Mouse (Mus musculus): Measurements from ENCODE around the gene Rapgef3.

Rapgef3 gene

DNA sequence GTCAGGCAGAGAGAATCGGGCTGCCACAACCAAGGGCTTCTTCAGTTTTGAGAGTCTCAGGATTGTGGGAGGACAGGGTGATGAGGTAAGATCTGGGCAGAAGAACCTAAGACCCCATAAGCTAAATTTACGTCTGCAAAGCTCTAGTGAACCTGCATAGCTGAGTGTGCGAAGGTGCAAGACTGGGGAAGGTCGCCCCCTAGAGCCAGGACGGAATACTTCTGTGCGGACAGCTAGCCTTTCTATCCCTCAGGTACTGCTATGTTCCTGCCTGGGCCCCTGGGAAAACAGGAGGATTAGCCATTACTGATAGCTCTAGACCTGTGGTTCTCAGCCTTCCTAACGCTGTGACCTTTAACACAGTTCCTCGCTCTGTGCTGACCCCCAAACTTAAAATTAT lies 8.7 kb upstream of the Rapgef3 start:
- peak; percentile 57 to 71 for DNase-seq (ENCODE audit: low read depth in 2 of 2, low spot score in 2 of 2)

DNA sequence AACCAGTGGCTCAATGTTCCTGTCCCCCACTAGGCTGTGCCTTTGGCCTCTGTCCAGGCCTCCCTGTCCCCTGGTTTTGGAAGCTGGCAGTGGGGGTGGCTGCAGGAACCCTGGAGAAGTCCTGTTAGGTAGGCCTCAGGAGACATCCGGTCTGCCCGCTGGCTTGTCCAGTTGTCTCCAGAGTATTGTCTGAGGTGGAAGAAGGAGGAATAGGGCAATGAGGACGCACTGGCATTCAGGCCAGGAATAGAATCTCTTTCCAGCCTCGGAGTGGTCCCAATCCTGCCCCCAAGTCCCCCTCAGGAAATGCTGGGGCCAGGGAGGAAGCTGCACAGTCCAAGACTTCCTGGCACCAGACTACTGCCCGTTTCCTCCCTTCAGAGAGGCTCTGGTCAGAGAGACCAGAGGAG lies 6.2 kb upstream of the Rapgef3 start:
- DNase-seq (ENCODE audit: low read depth in 2 of 2, low spot score in 2 of 2): no peak

DNA sequence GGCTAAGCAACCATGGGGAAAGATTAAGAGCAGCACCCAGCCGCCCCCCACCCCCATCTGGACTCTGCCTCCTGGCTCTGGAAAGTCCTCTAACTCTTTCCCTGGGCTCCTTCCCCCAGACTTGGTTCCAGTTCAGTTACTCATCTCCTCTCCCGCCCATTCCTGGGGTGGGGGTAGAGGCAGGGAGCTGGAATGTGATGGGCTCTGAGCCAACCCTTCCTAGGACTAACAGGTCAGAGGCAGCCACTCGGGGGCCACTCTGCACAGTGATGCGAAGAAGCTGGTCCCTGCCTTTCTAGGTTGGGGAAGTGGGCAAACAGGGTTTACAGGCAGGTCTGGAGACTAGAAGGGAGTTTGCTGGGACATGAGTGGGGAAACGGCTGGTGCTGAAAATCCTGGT lies 5.3 kb upstream of the Rapgef3 start:
- DNase-seq (ENCODE audit: low read depth in 2 of 2, low spot score in 2 of 2): no peak

DNA sequence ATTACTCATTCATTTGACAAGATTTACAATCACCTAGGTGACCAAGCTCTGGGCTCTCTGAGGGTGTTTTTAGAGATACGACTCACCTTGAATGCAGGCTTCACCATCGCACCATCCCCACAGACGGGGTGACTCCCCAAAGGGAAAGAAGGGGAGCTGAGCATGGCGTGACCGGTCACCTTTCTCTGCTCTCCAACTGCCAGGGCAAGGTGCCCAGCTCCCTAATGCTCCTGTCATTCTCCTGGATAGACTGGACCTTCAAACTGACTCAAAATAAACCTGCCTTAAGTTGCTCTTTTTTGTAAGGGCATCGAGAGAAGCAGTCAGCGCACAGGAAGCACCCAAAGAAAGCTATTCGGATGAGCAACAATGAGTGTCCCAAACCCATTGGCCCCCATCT lies 2.5 kb upstream of the Rapgef3 start:
- no peak for DNase-seq (ENCODE audit: low read depth in 2 of 2, low spot score in 2 of 2)

DNA sequence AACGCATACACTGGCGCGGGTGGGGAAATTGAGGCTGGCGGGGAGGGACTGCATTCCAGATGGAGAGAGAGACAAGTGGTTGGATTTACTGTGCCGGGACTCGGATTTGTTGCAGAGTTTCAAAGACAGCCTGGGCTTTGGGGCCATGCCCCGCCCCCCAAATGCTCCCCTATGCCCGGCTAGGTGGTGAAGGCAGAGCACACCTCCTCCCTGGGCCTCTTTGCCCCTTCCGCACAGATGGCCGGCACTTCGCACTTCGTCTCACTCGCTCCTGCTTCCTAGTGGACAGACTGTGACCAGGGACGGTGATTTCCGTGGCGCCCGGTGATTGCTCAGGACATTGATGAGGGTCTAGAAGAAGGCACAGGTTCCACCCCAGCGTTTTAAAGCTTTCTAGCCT lies 420 bp upstream of the Rapgef3 start:
- DNase-seq (ENCODE audit: low read depth in 2 of 2, low spot score in 2 of 2): no peak

DNA sequence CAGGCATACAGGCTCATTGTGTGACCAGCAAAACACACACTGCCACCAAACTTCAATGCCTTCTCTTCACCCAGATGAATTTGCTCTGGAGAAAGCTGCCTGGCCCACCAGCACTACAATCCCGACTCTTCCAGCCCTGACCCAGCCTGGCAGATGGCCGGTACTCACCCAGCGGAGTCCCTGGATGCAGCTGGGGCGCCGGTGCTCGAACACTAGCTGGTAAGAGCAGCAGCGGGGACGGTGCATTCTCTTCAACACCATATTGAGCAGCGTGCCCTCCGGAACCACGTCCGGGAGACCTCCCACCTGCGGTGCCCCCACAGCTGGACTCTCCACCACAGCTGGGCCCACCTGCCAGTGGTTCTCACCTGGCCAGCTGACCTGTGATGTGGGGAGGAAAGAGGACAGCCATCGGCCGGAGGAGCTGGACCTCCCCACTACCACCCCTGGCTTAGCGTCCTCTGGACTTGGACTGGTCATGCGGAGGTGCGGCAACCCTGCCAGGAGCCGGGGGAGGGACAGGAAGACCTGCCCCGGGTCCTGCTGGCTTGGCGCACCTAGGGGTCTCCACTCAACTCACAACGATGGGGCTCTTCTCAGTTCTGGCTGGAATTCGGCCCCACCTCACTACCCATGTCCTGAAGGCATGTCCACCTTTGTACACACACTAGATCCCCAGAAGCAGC lies 1.0 kb downstream of the Rapgef3 start:
- no peak for DNase-seq (ENCODE audit: low read depth in 2 of 2, low spot score in 2 of 2)

DNA sequence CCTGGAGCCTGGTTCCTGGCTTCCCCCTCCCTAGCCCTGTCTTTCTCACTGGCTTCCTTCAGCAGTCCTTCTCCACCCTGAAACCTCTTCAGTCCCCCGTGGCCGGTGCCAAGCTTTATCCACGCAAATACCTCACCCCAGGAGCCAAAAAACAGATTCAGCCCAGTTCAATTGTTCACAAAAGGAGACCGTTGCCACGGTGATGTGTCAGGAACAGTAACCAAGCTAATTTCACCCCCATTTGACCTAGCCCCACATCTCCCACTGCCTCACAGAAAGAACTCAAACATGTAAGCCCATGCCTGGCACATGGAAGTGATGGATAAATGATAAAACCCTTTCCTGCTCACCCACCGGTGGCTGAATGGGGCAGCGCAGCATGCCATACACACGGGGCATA lies 1.6 kb downstream of the Rapgef3 start:
- no peak for DNase-seq (ENCODE audit: low read depth in 2 of 2, low spot score in 2 of 2)

DNA sequence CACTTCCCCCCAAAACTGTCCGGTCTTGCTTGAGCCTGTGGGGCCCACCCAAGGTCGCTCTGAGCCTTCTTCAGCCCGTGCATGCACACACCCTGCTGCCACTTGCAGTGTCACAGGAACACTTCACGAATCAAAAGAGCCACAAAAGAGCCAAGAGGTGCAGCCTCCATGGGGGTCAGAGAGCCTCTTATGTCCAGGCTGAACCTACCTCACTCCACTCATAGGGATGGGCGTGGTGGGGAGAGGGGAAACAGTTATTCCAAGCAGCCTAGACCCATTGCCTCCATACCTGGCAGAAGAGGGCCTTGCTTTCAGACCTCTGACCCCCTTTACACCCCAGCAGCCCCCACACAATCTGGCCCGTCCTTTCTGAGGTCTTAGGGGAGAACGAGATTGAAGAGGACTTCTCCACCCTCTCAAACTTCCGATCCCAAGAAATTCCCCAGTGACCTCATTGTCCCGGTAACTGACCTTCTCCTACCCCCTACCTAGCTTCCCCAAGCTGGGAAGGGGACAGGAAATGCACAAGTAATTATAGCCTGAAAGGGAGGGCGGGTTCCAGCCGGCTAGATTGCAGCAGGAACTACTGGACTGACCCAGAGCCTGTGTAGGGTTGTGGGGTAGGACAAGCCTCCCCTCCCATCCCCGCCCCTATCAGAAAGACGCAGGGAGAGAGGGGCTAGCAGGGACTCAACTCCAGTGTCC lies 2.5 kb downstream of the Rapgef3 start:
- no peak for DNase-seq (ENCODE audit: low read depth in 2 of 2, low spot score in 2 of 2)

DNA sequence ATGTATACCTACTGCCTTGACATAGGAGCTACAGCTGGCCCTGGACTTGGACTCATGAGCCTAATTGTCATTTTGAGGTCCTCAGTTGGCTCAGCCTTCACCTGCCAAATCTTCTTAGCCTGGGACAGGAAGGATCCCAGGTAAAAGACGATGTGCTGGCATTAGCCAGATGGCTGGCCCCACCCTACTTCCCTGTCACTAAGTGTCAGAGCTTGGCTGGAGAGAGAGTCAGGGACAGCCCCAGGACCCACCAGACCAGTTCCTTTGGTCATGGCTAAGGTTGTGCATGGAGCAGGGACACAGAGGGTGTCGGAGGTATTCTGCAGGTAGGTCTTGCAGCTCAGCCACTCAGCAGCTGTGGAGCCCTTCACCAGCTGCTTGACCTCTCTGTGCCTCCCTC lies 3.2 kb downstream of the Rapgef3 start:
- DNase-seq (ENCODE audit: low read depth in 2 of 2, low spot score in 2 of 2): no peak

DNA sequence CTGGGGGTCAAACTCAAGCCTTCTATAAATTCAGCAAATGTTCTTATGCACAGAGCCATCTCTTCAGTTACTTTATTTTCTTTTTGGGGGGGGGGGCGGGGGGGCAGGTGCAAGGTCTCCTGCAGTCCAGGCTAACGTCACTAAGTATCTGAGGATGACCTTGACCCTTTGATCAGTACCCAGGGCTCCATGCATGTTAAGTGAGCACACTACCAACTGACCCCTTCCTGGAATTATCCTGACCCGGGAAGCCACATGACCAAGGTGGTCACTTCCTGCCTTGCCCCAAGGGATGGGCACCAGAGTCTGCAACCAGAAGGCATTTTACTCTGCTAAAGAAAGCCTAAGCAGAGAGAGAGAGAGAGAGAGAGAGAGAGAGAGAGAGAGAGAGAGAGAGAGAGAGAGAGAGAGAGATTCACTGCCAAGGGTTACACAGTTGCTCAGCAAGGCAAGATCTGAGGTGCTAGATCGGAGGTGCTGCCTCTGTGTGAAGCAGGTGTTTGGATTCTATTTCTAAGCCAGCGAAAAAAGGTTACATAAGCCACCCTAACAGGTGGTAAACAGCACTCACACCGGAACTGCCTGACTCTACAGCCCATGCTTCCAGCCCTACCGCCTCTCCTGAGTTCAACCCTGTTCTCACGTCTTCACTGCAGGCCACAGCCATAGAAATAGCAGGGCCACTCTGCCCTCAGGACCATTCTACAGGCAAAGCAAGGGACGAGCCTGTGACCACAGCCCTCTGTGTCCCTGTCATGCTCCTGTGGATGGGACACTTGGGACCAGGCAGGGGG lies 4.3 kb downstream of the Rapgef3 start:
- no peak for DNase-seq (ENCODE audit: low read depth in 2 of 2, low spot score in 2 of 2)

DNA sequence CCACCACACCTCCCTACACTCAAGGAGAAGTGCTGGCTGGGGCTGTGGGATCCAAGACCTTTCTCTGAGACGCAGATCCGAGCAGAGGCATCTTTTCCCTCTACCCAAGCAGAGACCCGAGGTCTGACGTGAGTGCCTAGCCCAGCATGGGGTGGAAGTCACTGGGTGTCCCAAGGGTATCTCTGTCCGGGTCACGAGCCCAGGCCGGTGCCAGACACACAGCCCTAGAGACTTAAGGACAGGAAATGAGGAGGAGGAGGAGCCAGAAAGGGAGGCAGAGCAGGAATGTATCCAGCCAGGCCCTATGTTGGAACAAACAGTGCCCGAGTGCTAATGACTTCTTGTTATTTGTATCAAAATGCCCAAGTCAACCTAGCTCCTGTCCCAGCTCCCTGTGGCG lies 5.0 kb downstream of the Rapgef3 start:
- no peak for DNase-seq (ENCODE audit: low read depth in 2 of 2, low spot score in 2 of 2)

DNA sequence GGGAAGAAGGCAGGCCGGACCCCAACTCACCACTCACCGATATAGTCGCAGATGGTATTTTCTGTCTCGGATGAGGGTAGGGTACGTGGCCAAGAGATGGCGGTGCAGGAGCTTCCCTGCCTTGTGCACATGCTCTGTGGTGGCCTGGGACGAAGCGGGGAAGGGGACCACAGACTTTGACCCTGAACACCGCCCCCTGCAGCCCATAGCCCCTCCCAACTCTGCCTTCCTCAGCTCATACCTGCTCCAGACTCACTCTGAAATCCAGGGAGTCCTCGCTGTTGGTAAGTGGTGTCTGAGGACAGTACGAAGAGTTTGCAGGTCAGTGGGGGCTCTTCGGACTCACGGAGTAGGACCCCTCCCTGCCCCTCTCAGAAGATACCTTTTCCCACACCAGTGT lies 6.3 kb downstream of the Rapgef3 start:
- DNase-seq (ENCODE audit: low read depth in 2 of 2, low spot score in 2 of 2): no peak

DNA sequence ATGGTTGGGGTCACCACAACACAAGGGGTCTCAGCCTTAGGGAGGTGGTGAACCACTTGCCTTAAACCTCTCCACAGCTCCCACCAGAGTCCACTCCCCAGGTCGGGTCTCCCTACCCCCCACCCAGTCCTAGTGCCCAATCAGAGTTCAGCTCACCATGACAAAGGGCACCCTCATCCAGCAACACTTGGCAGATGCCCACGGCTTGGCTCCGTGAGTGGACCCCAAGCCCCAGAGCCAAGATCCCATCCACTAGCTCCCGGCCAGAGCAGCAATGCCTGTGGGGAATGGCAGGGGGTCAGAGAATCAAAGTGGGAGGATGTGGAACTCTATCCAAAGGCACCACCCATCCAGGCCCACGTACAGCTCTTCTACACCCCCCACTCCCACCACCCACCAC lies 6.8 kb downstream of the Rapgef3 start:
- DNase-seq (ENCODE audit: low read depth in 2 of 2, low spot score in 2 of 2): no peak

DNA sequence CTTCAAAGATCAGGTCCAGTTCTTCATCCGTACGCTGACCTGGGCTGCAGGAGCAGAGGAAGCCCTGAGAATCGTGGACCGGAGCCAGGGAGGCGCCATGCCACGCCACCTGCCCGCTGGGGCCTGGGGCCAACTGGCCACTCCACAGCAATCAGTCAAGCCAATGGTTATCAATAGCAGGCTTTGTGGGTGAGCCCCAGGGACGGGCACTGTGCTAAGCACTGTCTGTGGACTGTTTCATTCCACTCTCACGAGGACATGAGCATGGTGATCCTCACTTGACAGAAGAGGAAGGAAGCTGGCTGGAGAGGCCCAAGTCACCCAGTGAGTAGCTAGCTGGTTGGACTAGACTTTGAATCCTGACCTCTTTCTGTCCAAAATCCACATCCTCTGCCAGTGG lies 7.8 kb downstream of the Rapgef3 start:
- DNase-seq (ENCODE audit: low read depth in 2 of 2, low spot score in 2 of 2): no peak

DNA sequence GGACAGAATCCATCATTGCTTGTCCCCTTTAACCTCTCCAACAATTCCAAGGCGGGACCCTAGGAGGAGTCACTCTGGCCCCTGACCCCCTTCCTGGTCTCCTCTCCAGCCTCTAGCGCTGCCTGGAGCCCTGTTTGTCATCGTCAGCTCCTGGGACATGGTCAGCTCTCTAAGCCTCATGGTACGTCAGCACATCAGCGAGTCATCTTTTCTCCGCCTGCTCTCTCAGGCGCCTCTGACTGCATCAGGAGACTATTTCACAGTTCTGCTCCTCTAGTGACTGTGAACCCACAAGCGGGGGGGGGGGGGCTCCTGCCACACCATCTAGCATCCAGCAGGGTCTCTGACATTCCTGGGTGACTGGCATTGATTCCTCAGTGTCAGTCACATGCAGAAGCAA lies 12.4 kb downstream of the Rapgef3 start:
- no peak for DNase-seq (ENCODE audit: low read depth in 2 of 2, low spot score in 2 of 2)

DNA sequence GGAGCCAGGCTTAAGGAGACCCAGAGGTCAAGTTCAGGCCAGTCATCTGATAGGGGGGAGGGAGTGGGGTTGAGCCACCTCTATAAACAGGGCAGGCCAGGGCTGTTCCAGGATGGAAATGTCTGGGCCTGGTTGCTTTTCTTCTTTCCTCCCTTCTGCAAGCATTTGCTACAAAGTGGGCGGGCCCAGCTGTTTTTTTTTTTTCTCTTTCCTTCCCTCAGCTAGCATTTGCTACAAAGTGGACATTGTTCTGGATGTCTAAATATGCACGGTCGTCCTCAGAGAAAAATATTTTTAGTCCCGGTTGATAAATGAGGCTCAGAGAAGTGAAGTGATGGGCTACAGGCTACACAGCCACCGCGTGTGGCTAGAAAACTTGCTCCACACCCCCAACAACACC lies 13.3 kb downstream of the Rapgef3 start:
- no peak for DNase-seq (ENCODE audit: low read depth in 2 of 2, low spot score in 2 of 2)

DNA sequence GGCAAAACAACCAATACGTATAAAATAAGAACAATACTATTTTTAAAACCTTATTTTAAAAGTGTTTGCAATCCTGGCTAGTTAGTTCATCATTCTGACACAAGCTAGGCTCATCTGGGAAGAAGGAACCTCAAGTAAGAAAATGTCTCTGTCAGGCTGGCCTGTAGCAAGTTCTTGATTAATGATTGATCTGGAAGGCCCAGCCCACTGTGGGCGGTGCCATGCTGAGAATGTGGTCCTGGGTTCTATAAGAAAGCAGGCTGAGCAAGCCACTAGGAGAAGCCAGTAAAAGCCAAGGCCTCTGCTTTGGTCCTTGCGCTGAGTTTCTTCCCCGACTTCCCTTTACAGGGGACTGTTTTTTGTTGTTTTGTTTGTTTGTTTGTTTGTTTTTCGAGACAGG lies 15.3 kb downstream of the Rapgef3 start:
- no peak for DNase-seq (ENCODE audit: low read depth in 2 of 2, low spot score in 2 of 2)

DNA sequence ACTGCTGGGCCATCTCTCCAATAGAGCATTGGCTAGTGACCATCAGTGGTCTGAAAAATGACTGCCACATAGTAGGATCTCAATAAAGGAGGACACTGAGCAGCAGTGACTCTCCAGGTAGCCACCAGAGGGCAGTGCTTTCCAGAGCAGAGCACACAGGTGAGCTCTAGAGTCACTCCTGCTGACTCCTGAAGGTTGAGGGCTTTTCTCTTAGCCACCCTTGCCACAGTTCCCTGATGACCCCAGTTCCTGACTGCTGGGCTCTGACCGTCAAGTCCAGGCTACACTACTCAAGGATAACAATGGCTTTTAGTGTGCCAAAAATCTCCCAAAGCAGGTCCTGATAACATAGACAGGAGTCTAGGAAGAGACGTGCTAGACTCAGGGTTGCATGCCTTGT lies 16.1 kb downstream of the Rapgef3 start:
- DNase-seq (ENCODE audit: low read depth in 2 of 2, low spot score in 2 of 2): peak; percentile 23 to 41

DNA sequence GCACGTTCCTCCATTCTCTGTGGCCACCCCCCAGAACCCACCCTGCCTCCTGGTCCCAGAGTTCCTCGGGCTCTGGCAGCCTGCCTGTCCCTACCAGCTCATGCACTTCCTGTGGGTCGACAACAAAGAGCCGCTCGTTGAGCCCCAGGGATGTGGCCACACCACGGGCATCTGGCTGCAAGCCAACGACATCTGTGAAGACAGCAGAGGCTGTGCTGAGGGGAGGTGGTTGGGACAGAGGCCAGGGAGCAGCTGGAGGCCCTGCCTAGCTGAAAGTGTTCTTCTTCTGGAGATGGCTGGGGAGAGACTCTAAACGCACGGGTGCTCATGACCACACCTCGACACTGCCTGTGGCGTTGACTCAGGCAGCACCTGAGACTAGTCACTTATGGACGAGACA lies 17.1 kb downstream of the Rapgef3 start:
- peak in 1 of 2 experiments; percentile 16 for DNase-seq (ENCODE audit: low read depth in 2 of 2, low spot score in 2 of 2)

DNA sequence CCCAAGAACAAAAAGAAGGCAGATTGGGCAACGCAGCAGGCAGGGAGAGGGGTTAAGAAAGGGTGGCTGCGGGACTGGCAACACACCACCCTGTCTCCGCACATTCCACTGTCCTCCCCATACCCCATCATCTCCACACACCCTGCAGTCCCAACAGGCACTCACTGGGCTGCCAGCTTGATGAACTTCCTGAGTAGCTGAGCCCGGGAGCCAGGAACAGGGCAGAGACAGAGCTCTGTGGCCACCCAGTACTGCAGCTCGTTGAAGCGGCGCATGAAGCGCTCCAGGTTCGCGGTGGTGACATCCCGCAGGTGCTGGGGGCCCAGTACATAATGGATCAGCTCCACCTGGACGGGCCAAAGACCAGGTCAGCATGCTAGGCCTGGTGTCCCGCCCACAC lies 17.9 kb downstream of the Rapgef3 start:
- no peak for DNase-seq (ENCODE audit: low read depth in 2 of 2, low spot score in 2 of 2)

DNA sequence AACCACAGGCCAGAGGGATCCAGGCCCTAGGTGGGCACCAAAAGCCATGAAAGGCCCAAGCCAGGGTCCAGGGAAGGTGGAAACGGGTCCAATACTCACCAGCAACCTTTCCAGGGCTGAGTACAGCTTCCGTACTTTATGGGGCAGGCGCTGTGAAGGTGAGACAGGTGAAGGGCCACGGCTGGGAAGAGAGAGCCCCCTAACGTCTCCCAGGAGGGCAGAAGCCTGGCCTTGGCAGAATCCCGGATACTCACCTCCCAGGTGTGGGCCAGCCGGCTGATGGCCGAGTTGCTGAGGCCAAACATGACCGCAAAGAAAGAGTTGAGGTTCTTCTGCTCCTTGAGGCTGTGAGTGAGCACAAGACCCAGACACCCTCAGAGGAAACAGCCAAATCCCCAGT lies 18.4 kb downstream of the Rapgef3 start:
- no peak for DNase-seq (ENCODE audit: low read depth in 2 of 2, low spot score in 2 of 2)

DNA sequence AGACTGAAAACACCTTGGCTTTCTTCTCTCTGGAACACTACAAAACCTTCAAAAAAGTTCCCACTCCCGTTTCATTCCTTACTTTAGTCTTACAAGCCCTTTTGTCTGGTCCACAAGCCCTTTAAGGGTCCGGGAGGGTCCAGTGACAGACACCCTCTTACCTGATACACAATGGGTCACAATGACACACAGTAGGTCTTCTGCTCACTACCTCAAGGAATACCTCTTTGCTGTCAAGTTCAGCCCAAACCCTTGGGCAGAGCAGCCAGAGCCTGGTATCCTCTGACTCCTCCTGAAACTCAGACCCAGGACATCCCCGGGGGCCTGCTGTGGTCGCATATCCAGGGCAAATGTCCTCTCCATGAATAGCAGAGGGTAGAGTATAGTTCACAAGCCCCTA lies 18.8 kb downstream of the Rapgef3 start:
- no peak for DNase-seq (ENCODE audit: low read depth in 2 of 2, low spot score in 2 of 2)

Data from CD8-positive naive resting alpha-beta T cell, adult 2 months (primary cell).